Mouse (Mus musculus): ENCODE data around the gene H2-Ob.
"Not testable (repeated sequence)": the region's sequence is repeated elsewhere in the genome, so short reads cannot be mapped to it uniquely, and the experiment has no call there.

H2-Ob gene

GRCm38 (mm10) chr17:34207866-34208265, 30.8 kb upstream of the H2-Ob start:
- DNase-seq (ENCODE audit: low spot score in 2 of 2): no peak

GRCm38 (mm10) chr17:34208421-34208820, 30.3 kb upstream of the H2-Ob start:
- no peak for DNase-seq (ENCODE audit: low spot score in 2 of 2)

- DNase-seq (ENCODE audit: low spot score in 2 of 2): no peak
These were observed 29.0 kb upstream of the H2-Ob start for GRCm38 (mm10) chr17:34209680-34210079.

GRCm38 (mm10) chr17:34210599-34210998, 28.1 kb upstream of the H2-Ob start:
- DNase-seq (ENCODE audit: low spot score in 2 of 2): no peak

- no peak for DNase-seq (ENCODE audit: low spot score in 2 of 2)
These were observed 26.8 kb upstream of the H2-Ob start for GRCm38 (mm10) chr17:34211746-34212365.

GRCm38 (mm10) chr17:34213936-34214335, 24.8 kb upstream of the H2-Ob start:
- no peak for DNase-seq (ENCODE audit: low spot score in 2 of 2)

GRCm38 (mm10) chr17:34215176-34215575, 23.5 kb upstream of the H2-Ob start:
- DNase-seq (ENCODE audit: low spot score in 2 of 2): no peak

GRCm38 (mm10) chr17:34217216-34217928, 21.3 kb upstream of the H2-Ob start:
- no peak for DNase-seq (ENCODE audit: low spot score in 2 of 2)

- DNase-seq (ENCODE audit: low spot score in 2 of 2): no peak
These were observed 20.7 kb upstream of the H2-Ob start for GRCm38 (mm10) chr17:34217986-34218385.

GRCm38 (mm10) chr17:34218675-34219074, 20.0 kb upstream of the H2-Ob start:
- peak; percentile 23 to 26 for DNase-seq (ENCODE audit: low spot score in 2 of 2)

GRCm38 (mm10) chr17:34219096-34219495, 19.6 kb upstream of the H2-Ob start:
- DNase-seq (ENCODE audit: low spot score in 2 of 2): not testable (repeated sequence)

GRCm38 (mm10) chr17:34219801-34220200, 18.9 kb upstream of the H2-Ob start:
- DNase-seq (ENCODE audit: low spot score in 2 of 2): not testable (repeated sequence)

- DNase-seq (ENCODE audit: low spot score in 2 of 2): not testable (repeated sequence)
These were observed 18.3 kb upstream of the H2-Ob start for GRCm38 (mm10) chr17:34220401-34220800.

GRCm38 (mm10) chr17:34224816-34225215, 13.9 kb upstream of the H2-Ob start:
- no peak for DNase-seq (ENCODE audit: low spot score in 2 of 2)

- no peak for DNase-seq (ENCODE audit: low spot score in 2 of 2)
These were observed 13.3 kb upstream of the H2-Ob start for GRCm38 (mm10) chr17:34225426-34225825.

- not testable (repeated sequence) for DNase-seq (ENCODE audit: low spot score in 2 of 2)
These were observed 12.8 kb upstream of the H2-Ob start for GRCm38 (mm10) chr17:34225911-34226310.

- not testable (repeated sequence) for DNase-seq (ENCODE audit: low spot score in 2 of 2)
These were observed 7.7 kb upstream of the H2-Ob start for GRCm38 (mm10) chr17:34230971-34231370.

- not testable (repeated sequence) for DNase-seq (ENCODE audit: low spot score in 2 of 2)
These were observed 6.7 kb upstream of the H2-Ob start for GRCm38 (mm10) chr17:34232021-34232420.

- peak; percentile 21 to 26 for DNase-seq (ENCODE audit: low spot score in 2 of 2)
These were observed 3.8 kb upstream of the H2-Ob start for GRCm38 (mm10) chr17:34234926-34235325.

- DNase-seq (ENCODE audit: low spot score in 2 of 2): no peak
These were observed 2.0 kb upstream of the H2-Ob start for GRCm38 (mm10) chr17:34236691-34237090.

GRCm38 (mm10) chr17:34237741-34238140, 962 bp upstream of the H2-Ob start:
- no peak for DNase-seq (ENCODE audit: low spot score in 2 of 2)

GRCm38 (mm10) chr17:34239601-34240041, 918 bp downstream of the H2-Ob start:
- DNase-seq (ENCODE audit: low spot score in 2 of 2): no peak

- DNase-seq (ENCODE audit: low spot score in 2 of 2): no peak
These were observed 1.7 kb downstream of the H2-Ob start for GRCm38 (mm10) chr17:34240366-34240765.
